Mouse (Mus musculus): Measurements from ENCODE around the gene Tpmt. TPM values are rescaled to one million over a fixed set of nuclear protein-coding genes. Genes with fewer than 3 reads are reported as not detected.
A peak's percentile ranks its signal among the peaks of the same experiment; 100 is the strongest.

The Tpmt gene
- polyA plus RNA-seq, 1 experiment from 2014 or later = 19.6 TPM

DNA sequence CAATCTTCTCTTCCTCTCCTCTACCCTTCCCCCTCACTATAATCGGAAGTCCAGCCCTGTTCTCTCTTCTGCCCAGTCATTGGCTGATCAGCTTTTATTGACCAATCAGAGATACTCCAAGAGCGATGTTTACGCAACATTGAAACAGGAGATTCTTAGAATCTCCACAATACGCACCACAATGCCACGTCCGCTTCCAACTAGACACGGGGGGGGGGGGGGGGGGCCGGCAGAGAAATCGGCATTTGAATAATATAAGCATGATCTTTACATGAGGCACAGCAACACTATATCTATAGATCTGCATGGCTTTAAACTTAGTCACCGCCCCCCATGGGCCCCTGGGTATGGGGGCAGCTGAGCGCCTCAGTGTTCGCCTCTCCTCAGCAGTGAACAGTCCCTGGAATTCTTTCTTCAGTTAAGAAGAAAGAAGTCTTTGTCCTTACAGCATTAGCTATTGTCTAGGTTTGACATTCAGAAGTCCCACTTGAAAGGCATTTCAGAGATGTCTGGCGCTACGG, 69.4 kb downstream of the Tpmt start:
- 10% methylated on average over 14 of the region's 14 CpGs for WGBS

More for the DNA sequence above, 69.4 kb downstream of the Tpmt start:
- Histone ChIP-seq H3K4me2 (ENCODE audit: low read length) (peak overlapping the region; percentile 75), H3K9ac (ENCODE audit: low read depth, low read length) (peak overlapping the region; percentile 53), H3K27me3 (replicated peaks; ENCODE audit: control insufficient read depth, insufficient read depth, low read length) (no peaks in the 10 kb centered on the region), H3K27ac (ENCODE audit: low read depth, low read length) (no peak overlapping the region; the same call in 1 of the 2 replicates), H3K9me3 (ENCODE audit: control insufficient read depth, low read length) (no peaks in the 10 kb centered on the region), H3K4me3 (ENCODE audit: low read length) (peak overlapping the region; percentile 43), H3K4me1 (ENCODE audit: control insufficient read depth, insufficient read depth, low read depth, low read length) (peaks cover 4% of the 10 kb centered on the region; the same call in 1 of the 2 replicates), H3K36me3 (ENCODE audit: control insufficient read depth, insufficient read depth, low read length) (no peaks in the 10 kb centered on the region)
- ATAC-seq = peak; percentile 95

Other genes starting within 250 kb of the Tpmt start
- 8.0 and 8.9 TPM in 2 replicates for gene Kif13a, start 114.9 kb downstream of the Tpmt start, polyA plus RNA-seq (2015; fragmentation: Nextera tagmentation; extraction: Ambion mirVana)
- 17.8 and 18.2 TPM in 2 replicates for gene Nhlrc1, start 29.9 kb downstream of the Tpmt start, polyA plus RNA-seq (2015; fragmentation: Nextera tagmentation; extraction: Ambion mirVana)
- 17.5 and 20.7 TPM in 2 replicates for gene Kdm1b, start 1.2 kb downstream of the Tpmt start, polyA plus RNA-seq (2015; fragmentation: Nextera tagmentation; extraction: Ambion mirVana)
- gene Dek, start 61.5 kb upstream of the Tpmt start, polyA plus RNA-seq (2015; fragmentation: Nextera tagmentation; extraction: Ambion mirVana) = 99.1 and 101 TPM in 2 replicates
- gene Rnf144b, start 77.9 kb upstream of the Tpmt start, polyA plus RNA-seq (2015; fragmentation: Nextera tagmentation; extraction: Ambion mirVana) = 0.81 and 1.1 TPM in 2 replicates

Data from hindbrain, embryonic 16.5 days (tissue).